Mouse (Mus musculus): ENCODE results near the gene Samd11. TPM values are rescaled to one million over a fixed set of nuclear protein-coding genes. Genes with fewer than 3 reads are reported as not detected.

The Samd11 gene
- polyA plus RNA-seq, 1 experiment from 2014 or later = 0.24 TPM

DNA sequence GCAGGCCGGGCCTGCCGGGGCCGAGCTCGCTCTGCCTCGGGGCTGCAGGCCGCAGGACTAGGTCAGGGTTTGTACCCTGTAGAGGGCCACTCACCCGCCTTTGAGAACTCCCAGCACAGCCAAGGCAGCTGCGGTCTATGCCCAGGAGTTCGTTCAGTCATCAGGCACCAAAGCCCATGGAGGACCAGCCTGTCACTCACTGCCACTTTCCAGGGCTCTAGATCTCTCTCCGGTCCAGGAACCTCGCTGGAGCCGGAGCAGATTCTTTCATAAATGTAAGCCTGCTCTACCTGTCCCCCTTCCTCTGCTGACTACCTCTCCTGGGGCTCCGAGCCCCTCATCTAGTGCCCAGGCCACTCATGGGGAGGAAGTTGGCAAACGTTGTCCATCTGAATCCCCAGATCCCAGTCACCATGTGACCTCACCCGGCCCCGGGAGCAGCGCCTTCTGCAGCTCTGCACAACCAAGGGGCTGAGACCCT is 21.4 kb downstream of the Samd11 start:
- DNase-seq (ENCODE audit: low spot score) (peak; percentile 20), ATAC-seq (no peak)
- no peak for TF ChIP-seq EP300 (IDR thresholded peaks at IDR 0.05)
- TF ChIP-seq CTCF (IDR thresholded peaks at IDR 0.05) = no peak
- Histone ChIP-seq H3K4me1 (ENCODE audit: insufficient read depth, low read depth, low read length) (peaks cover 7% of the 10 kb centered on the region; the same call in 1 of the 2 replicates), H3K4me2 (replicated peaks; ENCODE audit: low read depth, low read length) (peak overlapping the region; percentile 94), H3K36me3 (ENCODE audit: insufficient read depth, low read length) (peaks cover 12% of the 10 kb centered on the region; the same call in 1 of the 2 replicates), H3K4me3 (ENCODE audit: low read depth, low read length) (peak overlapping the region; percentile 64), H3K27me3 (replicated peaks; ENCODE audit: insufficient read depth, low read length) (no peaks in the 10 kb centered on the region), H3K9ac (replicated peaks; ENCODE audit: low read depth) (peak overlapping the region; percentile 27; the same call in 1 of the 2 replicates), H3K9me3 (ENCODE audit: low read length) (no peaks in the 10 kb centered on the region), H3K27ac (ENCODE audit: low read length) (no peak overlapping the region)
- WGBS = 1% methylated on average over 17 of the region's 17 CpGs

DNA sequence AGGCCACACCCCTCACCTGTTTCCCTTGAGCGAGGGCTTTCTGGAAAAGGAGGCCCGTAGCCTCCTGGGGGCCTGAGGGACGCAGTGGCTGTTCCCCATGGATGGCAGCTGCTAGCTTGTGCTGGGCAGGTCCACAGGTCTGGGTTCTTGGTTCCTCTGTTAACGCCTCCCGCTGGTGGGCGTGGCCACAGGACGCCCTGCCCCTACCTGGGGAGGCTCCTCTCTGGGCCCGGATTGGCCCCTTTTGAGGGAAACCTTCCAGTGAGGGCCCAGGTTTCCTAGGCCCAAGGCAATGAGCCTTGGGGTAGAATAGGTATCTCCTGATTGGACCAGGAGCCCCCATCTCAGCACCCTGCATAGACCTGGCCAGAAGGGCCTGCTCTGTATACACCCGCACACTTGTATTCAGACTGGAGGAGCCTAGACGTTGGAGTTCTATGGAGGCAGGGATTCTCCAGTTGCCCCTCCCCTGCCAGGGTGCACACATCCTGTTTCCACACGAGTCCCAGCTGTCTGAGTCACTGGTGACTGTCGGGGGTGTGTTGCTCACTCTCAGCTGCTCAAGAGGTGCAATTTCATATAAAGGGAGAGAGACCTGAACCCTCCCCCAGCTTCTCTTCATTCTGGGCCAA is 26.9 kb downstream of the Samd11 start:
- peak; percentile 61 for DNase-seq (ENCODE audit: low spot score)
- H3K27ac ChIP-seq (ENCODE audit: low read length) = no peak overlapping the region; the same call in 1 of the 2 replicates
- 0 out of 2 replicates have a peak overlapping the region, but pooled peaks have one; percentile 2 for H3K4me3 ChIP-seq (ENCODE audit: low read depth, low read length)
- H3K27me3 ChIP-seq (replicated peaks; ENCODE audit: insufficient read depth, low read length) = no peaks in the 10 kb centered on the region
- WGBS = 21% methylated on average over 12 of the region's 12 CpGs
- H3K9me3 ChIP-seq (ENCODE audit: low read length) = no peaks in the 10 kb centered on the region
- peaks cover 6% of the 10 kb centered on the region; the same call in 1 of the 2 replicates for H3K4me1 ChIP-seq (ENCODE audit: insufficient read depth, low read depth, low read length)
- H3K9ac ChIP-seq (replicated peaks; ENCODE audit: low read depth) = no peak overlapping the region
- peak; percentile 68 for ATAC-seq
- H3K36me3 ChIP-seq (ENCODE audit: insufficient read depth, low read length) = 0 out of 2 replicates have a peak, but pooled peaks cover 12% of the 10 kb centered on the region
- peak overlapping the region; percentile 56 for H3K4me2 ChIP-seq (replicated peaks; ENCODE audit: low read depth, low read length)
- TF ChIP-seq EP300 (IDR thresholded peaks at IDR 0.05) (no peak), CTCF (IDR thresholded peaks at IDR 0.05) (no peak)

DNA sequence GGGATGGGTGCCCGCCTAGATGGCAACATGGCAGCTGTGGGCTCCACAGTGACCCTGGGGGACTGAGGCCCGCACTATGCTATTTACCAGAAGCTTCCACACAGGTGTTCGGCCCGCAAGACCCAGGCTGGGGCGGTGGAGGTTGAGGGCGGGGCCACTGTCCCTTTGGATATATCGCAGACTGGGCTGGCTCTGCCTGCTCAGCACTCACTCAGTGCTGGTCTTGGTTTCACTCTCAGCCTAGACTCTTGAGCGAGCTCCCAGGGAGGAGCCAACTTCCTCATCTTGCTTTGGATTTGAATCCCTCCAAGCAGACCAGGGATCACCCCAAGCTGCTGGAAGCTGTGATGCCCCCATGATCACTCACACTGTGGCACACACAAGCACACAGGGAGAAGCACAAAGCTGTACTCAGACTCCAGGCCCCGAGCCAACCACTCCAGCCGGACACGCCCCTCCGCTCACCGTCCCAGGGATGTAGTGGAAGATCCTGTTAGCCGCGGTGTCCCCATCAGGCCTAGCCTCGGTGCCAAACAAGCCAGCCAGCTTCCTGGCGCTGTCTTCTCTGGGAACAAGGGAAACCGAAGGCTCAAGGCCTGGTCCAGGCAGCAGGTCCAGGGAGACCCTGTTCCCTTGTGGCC is 27.6 kb downstream of the Samd11 start:
- DNase-seq (ENCODE audit: low spot score) (peak; percentile 52), ATAC-seq (peak; percentile 60)
- Histone ChIP-seq H3K27me3 (replicated peaks; ENCODE audit: insufficient read depth, low read length) (no peaks in the 10 kb centered on the region), H3K9ac (replicated peaks; ENCODE audit: low read depth) (no peak overlapping the region), H3K9me3 (ENCODE audit: low read length) (no peaks in the 10 kb centered on the region), H3K4me3 (ENCODE audit: low read depth, low read length) (peak overlapping the region; percentile 2; the same call in 1 of the 2 replicates), H3K4me1 (ENCODE audit: insufficient read depth, low read depth, low read length) (peaks cover 6% of the 10 kb centered on the region; the same call in 1 of the 2 replicates), H3K36me3 (ENCODE audit: insufficient read depth, low read length) (0 out of 2 replicates have a peak, but pooled peaks cover 12% of the 10 kb centered on the region), H3K4me2 (replicated peaks; ENCODE audit: low read depth, low read length) (peak overlapping the region; percentile 56), H3K27ac (ENCODE audit: low read length) (no peak overlapping the region; the same call in 1 of the 2 replicates)
- WGBS = 32% methylated on average over 18 of the region's 18 CpGs
- no peak for TF ChIP-seq EP300 (IDR thresholded peaks at IDR 0.05)
- no peak for TF ChIP-seq CTCF (IDR thresholded peaks at IDR 0.05)

DNA sequence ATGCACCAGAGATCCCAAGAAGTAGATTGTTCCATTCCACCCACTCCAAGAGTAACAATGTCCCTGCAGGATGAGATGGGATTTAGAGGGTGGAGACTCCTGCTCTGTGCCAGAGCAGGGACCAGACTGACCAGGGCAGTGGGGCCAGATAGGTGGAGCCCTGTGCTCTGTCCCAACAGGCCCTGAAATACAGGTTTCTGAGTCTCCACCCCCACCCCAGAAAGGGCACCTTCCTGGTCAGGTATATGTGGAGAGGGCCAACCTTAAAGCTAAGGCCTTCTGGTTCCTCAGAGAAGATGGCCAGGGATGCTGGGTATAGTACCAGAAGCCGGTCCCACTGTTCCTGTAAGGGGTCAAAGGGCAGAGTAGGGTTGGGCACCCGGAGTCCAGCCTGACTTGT is 31.2 kb downstream of the Samd11 start:
- Histone ChIP-seq H3K9me3 (ENCODE audit: low read length) (no peaks in the 10 kb centered on the region), H3K9ac (replicated peaks; ENCODE audit: low read depth) (no peak overlapping the region), H3K27ac (ENCODE audit: low read length) (no peak overlapping the region), H3K36me3 (ENCODE audit: insufficient read depth, low read length) (no peaks in the 10 kb centered on the region), H3K4me3 (ENCODE audit: low read depth, low read length) (no peak overlapping the region), H3K4me2 (replicated peaks; ENCODE audit: low read depth, low read length) (no peak overlapping the region), H3K27me3 (replicated peaks; ENCODE audit: insufficient read depth, low read length) (no peaks in the 10 kb centered on the region), H3K4me1 (ENCODE audit: insufficient read depth, low read depth, low read length) (peaks cover 6% of the 10 kb centered on the region; the same call in 1 of the 2 replicates)
- no peak for DNase-seq (ENCODE audit: low spot score)
- WGBS = 86% methylated on average over 2 of the region's 2 CpGs
- no peak for TF ChIP-seq CTCF (IDR thresholded peaks at IDR 0.05)
- no peak for TF ChIP-seq EP300 (IDR thresholded peaks at IDR 0.05)
- no peak for ATAC-seq

- DNase-seq (ENCODE audit: low spot score) (no peak), ATAC-seq (no peak)
- Histone ChIP-seq H3K4me1 (ENCODE audit: insufficient read depth, low read depth, low read length) (no peaks in the 10 kb centered on the region), H3K27ac (ENCODE audit: low read length) (no peak overlapping the region), H3K27me3 (replicated peaks; ENCODE audit: insufficient read depth, low read length) (no peaks in the 10 kb centered on the region), H3K36me3 (ENCODE audit: insufficient read depth, low read length) (no peaks in the 10 kb centered on the region), H3K4me3 (ENCODE audit: low read depth, low read length) (no peak overlapping the region), H3K9me3 (ENCODE audit: low read length) (no peaks in the 10 kb centered on the region), H3K4me2 (replicated peaks; ENCODE audit: low read depth, low read length) (no peak overlapping the region), H3K9ac (replicated peaks; ENCODE audit: low read depth) (no peak overlapping the region)
- TF ChIP-seq CTCF (IDR thresholded peaks at IDR 0.05) (no peak), EP300 (IDR thresholded peaks at IDR 0.05) (no peak)
- WGBS = 80% methylated on average over 11 of the region's 11 CpGs
These were observed 35.5 kb downstream of the Samd11 start for GRCm38 (mm10) chr4:156219936-156220335.

DNA sequence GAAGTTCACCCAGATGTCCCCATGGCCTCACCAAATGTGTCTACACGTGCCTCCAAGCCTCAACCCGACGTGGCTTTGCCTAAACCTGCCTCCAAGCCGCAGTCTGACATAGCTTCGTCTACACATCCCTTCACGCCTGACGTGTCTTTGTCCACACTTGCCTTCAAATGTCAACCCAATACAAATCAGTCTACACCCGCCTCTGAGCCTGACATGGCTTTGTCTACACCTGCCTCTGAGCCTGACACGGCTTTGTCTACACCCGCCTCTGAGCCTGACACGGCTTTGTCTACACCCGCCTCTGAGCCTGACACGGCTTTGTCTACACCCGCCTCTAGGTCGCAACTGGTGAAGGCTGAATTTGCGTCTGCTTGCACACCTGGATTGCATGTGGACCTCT is 37.6 kb downstream of the Samd11 start:
- H3K4me3 ChIP-seq (ENCODE audit: low read depth, low read length) = no peak overlapping the region
- 79% methylated on average over 13 of the region's 16 CpGs for WGBS
- H3K4me1 ChIP-seq (ENCODE audit: insufficient read depth, low read depth, low read length) = no peaks in the 10 kb centered on the region
- H3K27ac ChIP-seq (ENCODE audit: low read length) = no peak overlapping the region
- TF ChIP-seq EP300 (IDR thresholded peaks at IDR 0.05) = no peak
- no peak for TF ChIP-seq CTCF (IDR thresholded peaks at IDR 0.05)
- DNase-seq (ENCODE audit: low spot score) = no peak
- H3K27me3 ChIP-seq (replicated peaks; ENCODE audit: insufficient read depth, low read length) = no peaks in the 10 kb centered on the region
- H3K9ac ChIP-seq (replicated peaks; ENCODE audit: low read depth) = no peak overlapping the region
- no peak for ATAC-seq
- no peak overlapping the region for H3K4me2 ChIP-seq (replicated peaks; ENCODE audit: low read depth, low read length)
- H3K9me3 ChIP-seq (ENCODE audit: low read length) = no peaks in the 10 kb centered on the region
- H3K36me3 ChIP-seq (ENCODE audit: insufficient read depth, low read length) = no peaks in the 10 kb centered on the region
